Mouse (Mus musculus) ES-CJ7 (cell line): Measurements from ENCODE around the gene Pgs1.
A peak's percentile ranks its signal among the peaks of the same experiment; 100 is the strongest.

ENCODE experiments used
- DNase-seq: peaks from one replicate; pipeline ENCODE4 v3.0.0; 2011; ENCODE audit warnings: low read depth, low spot score

Gene Pgs1

DNA sequence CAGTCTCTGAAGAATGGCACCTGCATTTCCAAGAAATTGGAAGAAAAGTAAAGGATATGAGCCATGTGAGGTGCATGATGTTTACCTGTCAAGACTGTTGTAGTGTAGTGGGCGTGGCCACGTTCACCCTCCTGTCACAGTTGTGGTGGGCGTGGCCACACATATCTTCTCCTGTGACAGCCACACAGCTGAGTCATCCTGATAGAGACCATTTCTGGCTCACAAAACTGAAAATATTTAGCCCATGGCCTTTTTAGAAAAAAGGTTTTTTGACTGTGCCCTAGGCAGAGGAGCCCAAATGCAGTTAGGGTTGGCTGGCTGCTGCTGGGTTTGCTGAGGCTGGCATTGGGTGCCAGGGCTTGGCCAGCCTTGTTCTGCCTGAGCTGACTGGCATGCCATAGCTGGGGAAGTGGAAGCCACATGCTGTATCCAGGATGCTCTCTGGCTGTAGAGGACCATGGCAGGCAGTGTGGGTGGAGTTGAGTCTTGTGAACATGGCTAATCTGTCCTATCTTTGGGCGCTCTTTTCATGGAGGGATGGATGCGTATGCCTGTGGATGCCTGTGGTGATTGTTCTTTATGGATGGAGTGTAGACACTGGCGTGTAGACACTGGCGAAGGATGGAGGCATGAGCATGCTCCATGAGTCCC, 14.6 kb downstream of the Pgs1 start:
- no peak for DNase-seq

DNA sequence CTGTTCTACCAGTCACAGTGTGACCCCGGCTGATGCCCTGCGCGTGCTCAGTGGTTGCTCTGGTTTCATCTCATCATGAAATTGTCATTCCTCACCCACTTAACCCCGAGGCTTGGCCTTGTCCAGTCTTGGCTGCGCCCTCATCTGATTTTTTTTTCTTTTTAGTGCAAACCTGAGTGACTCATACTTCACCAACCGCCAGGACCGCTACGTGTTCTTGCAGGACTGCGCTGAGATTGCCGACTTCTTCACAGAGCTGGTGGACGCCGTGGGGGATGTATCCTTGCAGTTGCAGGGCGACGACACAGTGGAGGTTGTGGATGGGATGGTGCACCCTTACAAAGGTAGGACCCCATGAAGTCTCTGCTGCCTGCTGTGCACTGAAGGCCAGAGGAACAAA, 17.1 kb downstream of the Pgs1 start:
- DNase-seq: no peak

DNA sequence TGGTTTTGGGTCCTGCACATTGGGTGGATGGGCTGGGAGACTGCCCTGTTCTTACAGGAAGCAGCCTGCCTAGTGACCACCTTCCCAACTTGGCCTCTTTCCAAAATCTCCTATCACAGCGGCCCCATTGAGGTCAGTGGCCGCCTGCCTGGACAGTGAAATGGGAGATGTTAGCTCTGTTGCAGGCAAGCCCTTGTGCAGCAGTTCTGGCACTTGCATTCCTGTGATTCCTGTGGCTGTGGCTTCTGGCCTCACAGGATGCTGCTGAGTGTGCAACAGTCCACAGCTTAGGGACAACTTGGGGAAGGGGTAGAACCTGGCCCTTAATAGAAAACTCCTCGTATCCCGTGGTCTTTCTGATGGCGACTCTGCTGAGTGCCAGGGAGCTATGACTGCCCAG, 17.6 kb downstream of the Pgs1 start:
- DNase-seq: no peak

DNA sequence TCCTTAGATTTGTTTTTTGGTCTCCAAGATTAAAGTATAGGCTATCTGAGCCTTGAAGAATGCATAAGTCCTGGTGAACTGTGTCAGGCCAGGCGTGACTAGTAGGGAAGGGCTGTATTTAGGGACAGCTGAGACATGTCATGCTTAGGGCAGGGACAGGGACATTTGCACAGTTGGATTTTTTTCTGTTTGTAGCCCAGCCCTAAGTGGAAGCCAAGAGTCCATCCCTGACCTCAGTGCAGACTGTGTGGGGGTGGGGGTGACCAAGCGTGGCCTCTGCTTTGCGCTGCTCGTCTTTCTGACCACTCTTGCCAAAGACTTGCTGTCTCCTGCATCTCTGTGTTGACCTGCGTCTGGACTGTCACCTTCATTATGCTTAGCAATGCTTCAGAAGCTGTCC, 18.1 kb downstream of the Pgs1 start:
- DNase-seq: no peak

DNA sequence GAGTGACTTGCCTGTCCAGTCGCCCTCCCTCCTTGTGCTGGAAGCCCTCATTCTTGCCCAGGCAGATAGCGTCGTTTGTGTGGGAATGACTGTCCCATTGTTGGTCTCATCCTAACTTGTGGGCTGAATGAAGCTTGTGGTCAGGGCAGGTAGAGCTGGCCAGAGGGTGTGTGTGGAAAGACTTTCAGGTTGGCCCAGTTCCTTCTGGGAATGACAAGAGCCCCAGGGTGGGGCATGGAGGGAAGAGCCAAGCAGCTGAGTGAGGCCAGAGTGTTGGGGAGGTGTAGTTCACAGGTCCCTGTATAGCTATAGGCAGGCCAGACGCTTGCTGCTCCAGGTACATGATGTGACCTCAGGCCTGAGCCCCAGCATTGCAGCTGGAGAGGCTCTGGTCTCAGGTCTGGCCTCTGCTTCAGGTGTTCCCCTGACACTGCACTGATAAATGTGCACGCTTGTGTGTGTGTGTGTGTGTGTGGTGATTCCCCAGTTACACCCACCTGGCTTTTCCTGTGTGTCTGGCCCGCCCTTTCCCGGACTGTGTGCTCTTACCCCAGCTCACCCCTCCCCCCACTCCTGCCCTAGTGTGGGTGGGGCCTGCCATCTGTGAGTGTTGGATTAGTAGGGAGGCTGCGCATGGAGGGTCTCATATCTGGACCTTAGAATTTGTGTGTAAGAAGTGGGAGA, 21.5 kb downstream of the Pgs1 start:
- DNase-seq: peak; percentile 93

DNA sequence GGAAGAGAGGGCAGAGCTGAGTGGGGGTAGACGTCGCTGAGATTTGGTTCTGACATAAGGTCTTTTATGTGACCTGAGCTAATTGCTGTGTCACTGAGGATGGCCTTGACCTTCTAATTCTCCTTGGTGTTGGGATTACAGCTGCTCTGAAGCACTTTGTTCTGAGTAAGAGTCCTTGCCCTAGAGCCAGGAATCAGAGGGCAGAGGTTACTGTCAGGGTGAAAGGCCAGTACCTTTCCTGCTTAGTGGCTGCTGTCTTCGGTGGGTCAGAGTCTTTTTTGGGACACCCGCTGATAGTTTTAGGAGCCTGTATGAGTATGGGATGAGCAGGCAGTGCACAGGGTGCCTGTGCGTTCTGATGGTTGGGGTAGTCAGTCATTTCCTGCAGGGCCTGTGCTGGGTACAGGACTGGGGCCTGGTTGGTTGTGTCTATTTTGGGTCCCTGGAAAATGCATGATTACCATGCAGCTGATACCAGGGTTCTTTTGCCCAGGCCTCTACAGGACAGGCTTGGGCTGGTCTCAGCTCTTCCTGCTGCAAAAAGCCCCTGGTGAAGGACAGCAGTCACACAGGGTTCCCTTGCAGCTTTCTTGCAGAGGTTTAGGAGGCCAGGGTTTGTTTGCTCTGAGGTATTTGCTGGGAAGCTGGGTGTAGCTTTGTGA, 22.2 kb downstream of the Pgs1 start:
- no peak for DNase-seq

DNA sequence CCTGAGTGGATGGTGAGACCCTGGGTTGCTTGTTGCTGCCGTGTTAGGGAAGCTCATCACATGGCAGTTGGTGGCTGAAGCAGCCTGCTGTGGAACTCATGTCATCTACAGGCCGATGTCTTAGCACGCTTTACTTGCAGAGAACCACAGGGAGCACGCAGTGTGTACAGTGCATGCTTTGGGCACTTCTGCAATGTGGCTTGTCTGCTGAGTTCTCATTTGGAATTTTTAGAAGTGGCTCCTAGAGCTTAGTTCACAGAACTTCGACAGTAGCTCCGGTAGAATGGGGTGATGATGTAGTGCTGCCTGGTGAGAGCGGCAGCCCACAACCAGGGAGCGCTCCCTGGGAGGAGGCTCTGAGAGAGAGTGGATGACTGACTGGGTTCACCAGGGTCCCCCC, 22.8 kb downstream of the Pgs1 start:
- no peak for DNase-seq

DNA sequence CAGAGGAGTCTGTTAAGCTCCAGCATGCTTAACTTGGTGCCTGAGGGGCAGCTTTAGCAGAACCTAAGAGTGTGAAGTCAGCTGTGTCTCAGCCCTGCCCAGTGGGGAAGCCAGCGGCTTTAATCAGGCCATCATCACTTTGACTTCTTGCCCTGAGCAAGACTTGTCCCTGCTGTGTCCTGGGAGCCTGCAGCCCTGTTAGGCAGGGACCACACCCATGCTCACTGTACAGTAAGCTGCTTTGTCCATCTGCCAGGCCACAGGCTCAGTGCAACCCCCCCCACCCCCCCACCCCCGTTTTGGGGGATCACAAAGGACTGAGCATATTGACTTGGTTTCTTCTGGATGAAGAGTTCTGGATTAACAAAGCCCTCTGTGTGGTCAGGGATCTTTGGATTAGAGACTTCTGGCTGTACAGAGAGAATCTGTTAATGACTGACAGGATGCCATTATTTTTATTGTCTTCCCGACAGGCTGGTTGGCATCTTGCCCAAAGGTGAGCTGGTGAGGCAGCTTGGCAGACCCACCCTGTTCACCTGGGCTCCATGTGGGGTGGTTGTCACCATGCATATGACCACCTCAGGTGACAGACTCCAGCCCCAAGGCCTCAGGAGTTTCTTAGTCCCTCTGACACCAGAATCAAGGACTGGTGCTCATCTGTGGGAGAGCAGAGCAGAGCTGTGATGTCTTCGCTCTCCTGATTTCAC, 23.9 kb downstream of the Pgs1 start:
- DNase-seq: peak; percentile 48

DNA sequence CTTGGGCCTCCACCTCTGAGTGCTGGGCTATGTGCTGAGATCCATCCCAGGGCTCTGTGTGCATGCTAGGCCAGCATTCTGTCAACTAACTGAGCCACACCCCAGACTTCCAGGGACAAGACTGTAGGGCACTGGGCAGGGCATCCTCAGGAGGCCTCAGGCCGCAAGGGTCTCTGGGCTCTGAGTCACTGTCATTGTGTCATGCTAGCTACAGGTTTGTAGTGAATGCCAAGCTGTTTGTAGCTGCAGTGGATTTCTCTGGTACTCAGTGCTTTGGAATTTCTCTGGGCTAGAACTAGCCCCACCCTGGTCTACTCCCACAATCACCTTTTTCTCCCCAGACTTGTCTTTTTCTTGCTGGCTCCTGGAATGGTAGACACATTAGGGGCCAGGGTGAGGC, 26.5 kb downstream of the Pgs1 start:
- no peak for DNase-seq

DNA sequence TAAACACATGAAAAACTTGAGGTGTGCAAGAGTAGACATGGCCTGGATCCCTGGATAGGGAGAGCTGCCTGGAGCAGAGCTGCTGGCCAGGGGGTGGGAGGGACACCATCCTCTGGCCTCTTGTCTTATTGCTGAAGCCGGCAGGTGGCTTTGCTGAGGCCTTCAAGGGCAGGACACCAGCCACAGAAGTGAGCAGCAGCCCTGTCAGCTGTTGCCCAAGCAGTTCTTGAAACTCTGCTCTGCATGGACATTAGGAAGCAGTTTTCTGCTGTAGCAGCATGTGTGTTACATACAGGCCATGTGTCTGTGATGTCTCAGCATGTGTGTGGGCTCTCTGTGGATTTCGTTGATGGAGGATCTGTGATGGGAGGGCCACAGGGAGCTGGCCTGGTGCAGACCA, 27.2 kb downstream of the Pgs1 start:
- DNase-seq: no peak

DNA sequence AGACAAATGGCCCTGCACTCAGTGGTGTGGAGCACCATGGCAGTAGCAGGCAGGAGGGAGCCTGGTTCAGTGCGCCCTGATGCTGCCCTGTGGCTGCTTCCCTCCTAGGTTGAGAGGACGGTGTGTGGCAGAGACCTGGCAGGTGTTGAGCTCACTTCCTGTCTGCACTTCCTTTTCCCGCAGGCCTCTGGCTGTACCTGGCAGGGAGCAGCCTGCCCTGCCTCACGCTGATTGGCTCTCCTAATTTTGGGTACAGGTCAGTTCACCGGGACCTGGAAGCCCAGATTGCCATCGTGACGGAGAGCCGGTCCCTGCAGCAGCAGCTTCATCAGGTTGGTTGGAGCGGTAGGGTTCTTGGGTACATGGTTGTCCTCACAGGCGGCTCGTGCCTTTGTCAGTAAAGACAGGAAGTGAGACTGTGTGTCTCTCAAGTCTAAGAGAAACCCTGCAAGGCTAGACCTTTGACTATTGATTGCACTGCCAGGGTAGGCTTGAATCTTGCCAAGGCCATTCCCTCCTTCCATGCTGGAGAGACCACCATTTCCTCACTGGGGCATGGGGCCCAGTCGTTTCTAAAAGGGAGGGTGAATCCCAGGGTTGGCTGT, 28.4 kb downstream of the Pgs1 start:
- no peak for DNase-seq

DNA sequence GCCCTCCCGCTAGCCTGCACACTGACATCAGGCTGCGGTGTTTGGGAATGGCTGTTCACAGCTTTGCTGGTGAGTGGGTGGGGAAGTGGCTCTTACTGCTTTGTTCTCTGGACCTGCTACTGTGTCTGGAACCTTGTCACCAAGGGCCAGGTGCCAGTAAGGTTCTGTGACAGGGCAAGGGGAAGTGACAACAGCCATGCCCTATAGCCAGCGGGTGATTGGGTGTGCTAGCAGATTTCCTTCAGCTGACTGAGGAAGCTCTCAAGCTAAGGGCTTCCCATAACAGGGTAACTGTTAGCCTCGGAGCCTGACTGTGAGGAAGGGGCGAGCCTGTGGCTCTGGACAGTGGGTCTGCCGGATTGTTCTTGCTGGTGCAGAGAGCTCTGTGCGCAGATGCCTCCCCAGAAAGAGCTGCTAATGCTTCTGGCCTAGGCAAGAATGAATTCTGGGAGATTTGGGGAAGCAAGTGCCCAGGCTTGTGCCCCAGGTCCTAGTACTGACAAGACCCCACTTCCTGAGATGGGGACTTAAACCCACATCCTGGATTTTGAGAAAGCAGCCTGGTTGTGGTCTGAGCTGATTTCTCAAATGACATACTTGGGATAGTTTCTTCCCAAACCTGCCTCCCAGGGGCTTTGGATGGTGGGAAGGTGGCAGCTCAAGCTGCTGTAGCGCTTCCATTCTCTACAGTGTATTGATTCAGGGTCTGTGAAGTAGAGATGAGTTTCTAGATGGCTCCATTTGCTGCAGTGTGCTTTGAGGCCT, 29.5 kb downstream of the Pgs1 start:
- DNase-seq: no peak

DNA sequence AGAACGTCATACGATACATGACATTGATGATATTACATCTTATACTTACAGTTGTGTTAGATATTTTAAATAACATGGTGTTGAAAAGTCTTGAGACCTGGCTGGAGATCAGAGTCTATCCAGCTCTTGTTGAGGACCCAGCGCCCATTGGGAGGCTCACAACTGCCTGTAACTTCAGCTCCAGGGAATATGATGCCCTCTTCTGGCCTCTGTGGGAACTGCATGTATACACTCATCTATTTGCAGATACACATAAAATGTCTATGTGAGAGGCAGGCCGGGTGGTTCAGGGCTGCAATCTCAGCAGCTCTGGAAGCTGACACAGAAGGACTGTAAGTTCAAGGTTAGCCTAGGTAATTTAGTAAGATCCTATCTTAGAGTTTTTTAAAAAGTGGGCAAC, 32.2 kb downstream of the Pgs1 start:
- DNase-seq: peak; percentile 87

DNA sequence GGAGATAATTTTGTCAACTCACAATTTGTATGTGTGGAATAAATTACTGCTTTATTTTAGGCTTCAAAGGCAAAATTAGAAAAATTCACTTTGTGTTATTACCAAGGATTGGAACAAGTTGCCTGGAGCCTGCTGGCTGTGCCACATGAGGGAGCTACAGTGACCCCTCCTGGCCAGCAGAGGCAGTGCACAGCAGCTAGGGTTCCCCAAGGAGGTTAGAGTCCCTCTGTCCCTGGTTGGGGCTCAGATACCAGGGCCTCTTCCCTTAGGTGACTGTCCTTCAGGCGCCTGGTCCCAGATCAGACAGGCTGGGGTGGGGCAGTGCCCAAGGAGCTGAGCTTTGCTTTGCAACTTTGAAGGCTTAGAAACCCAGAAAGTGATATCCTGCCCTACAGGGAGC, 35.7 kb downstream of the Pgs1 start:
- DNase-seq: peak; percentile 74

DNA sequence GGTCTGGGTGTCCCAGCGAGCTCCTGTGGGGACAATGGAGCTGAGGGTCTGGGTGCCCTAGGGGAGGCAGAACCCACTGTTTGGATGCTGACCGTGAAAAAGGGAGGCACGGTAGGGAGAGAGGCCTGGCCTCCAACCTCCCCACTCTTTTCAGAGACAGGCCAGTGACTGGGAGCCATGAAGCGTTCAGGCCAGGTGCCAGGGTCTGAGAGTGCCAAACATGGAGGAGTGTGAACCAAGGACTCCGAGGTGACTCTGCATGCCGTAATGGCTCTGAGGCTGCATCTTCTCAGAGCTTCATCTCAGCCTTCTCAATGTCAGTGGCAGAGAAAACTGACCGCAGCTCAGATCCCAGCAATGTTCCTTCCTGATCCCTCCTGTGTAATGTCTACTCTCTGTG, 37.4 kb downstream of the Pgs1 start:
- DNase-seq: no peak

DNA sequence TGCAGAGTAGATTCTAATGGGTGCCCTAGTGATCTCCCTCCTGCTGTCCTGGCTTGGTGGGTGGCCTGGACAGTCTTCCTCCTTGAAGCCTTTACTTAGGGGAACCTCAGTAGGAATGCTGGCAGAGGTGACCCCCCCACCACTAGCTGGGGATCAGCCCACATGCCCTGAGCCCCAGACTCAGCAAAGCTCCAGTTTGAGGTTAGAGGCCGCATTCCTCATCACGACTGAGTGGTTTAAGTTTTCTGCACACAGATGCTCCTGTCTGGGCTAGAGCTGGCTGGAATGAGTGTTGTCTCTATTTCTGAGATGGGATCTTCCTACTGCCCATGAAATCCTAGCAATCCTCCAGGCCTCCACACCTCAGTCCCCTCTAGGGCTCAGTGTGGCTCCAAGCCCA, 38.0 kb downstream of the Pgs1 start:
- DNase-seq: no peak

DNA sequence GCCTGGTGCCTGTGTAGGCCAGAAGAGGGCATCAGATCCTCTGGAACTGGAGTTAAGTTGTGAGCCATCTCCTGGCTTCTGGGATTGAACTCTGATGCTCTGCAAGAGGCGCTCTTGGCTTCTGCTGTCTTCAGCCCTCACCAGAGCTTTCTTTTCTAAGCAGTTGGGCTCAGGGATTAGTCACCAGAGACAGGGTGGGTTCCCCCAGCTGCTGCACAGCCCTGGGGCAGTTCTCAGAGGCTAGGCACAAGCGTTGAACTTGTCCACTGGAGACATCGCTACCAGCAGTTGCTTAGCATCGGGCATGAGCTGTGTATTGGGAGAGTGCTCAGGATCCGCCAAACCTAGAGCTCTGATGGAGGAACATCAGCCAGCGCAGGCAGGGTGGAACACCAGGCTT, 43.1 kb downstream of the Pgs1 start:
- peak; percentile 60 for DNase-seq

DNA sequence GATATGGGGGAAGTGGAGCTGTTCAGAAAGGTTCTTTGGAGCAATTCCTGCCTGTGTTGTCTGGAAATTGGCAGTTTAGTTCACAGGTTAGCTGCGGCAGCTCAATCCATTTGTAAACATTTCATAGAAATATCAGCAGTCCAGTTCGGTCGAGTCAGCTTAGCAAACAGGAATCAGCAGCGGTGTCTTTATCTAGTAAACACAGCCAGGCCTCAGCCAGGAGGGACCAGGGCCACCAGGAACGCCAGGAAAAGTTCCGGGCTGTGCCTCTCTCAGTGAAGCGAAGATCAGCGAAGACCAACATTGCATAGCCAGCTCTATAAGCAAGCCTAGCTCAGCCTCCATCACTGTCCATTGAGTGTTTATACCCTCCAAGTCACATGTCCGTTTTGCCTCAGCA, 45.0 kb downstream of the Pgs1 start:
- no peak for DNase-seq

DNA sequence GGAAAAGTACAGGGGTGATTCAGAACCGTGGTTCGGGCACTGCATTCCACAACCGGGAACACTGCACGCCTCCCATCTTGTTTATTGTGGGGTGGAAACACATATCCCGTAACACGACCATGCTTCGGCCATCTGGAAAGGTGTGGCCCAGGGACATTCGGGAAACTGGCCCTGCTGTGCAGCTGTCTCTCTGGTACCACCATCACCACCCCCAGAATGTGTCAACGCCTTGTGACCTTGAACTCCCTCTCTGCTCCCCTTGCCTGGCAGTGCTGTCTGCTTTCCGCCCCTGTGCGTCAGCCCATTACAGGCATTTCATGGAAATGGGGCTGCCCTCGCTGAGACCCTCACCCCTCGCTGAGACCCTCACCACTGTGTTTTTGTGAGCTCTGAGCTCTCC, 48.3 kb downstream of the Pgs1 start:
- DNase-seq: peak; percentile 63

DNA sequence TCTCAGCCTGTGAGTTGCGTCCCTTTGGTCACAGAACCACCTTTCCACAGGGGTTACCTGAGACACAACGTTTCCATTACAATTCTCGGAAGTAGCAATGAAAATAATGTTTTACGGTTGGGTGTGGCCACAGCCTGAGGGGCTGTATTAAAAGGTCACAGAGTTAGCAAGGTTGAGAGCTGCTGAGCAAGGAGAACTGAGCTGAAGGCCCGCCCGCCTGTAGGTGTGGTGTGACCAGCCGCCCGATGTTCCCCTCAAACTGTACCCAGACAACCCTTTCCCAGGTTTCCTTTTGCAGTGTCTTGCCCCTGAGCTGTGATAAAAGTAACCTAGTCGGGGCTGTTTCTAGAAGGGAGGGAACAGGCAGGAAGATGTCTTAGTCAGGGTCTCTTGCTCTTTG, 49.0 kb downstream of the Pgs1 start:
- DNase-seq: peak; percentile 68

DNA sequence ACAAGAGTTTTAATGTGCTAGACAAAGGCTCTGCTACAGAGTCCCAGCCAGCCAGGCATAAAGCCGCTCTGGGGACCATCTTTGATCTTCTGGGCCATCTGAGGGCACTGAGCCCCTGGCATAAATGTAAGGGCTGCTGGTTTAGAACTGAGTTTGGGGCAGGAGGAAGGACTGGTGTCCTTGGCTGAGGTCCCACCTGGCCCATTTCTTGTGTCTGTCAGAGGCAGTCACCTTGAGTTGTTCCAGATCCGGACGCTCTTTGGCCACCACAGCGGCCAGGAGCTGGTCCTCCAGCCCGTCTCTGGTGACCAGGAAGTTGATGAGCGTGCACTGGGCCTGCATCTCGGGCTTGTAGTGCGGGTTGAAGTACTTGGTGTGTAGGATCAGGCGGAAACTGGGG, 56.7 kb downstream of the Pgs1 start:
- no peak for DNase-seq
